Mouse (Mus musculus) embryonic facial prominence, embryonic 15.5 days (tissue): ENCODE data around the gene Nifk. TPM values are rescaled to one million over a fixed set of nuclear protein-coding genes. Genes with fewer than 3 reads are reported as not detected.

ENCODE experiments used
- polyA plus RNA-seq: library from polyadenylated mRNA; unstranded; fragments of >200 nt; fragmentation: Nextera tagmentation; extraction: Ambion mirVana; gene quantifications from 2 replicates; pipeline ENCODE4 v1.2.1, GENCODE M21; 2015

The Nifk gene
- polyA plus RNA-seq, 1 experiment from 2014 or later = 74.6 TPM

Other genes with a start within 250 kb of the Nifk start
- 0.12 and 0.13 TPM in 2 replicates for gene Gm29106, start 145.3 kb upstream of the Nifk start, polyA plus RNA-seq
- 262 and 268 TPM in 2 replicates for gene Tsn, start 10.1 kb upstream of the Nifk start, polyA plus RNA-seq
- 48.6 and 51.4 TPM in 2 replicates for gene Clasp1, start 67.2 kb downstream of the Nifk start, polyA plus RNA-seq